Mouse (Mus musculus) MEL (cell line): ENCODE measurements around the gene Zfp54.
"Not testable (repeated sequence)": the region's sequence is repeated elsewhere in the genome, so short reads cannot be mapped to it uniquely, and the experiment has no call there.

Experiments used
- EP300 ChIP-seq, 2 experiments: IDR thresholded peaks; 2 replicates each; pipeline ENCODE4 v1.6.1; 2011; ENCODE audit warnings: improper control_type of control experiment in 2 of 2, low read length in 2 of 2, low read depth in 1 of 2, mild to moderate bottlenecking in 1 of 2
- POLR2AphosphoS2 ChIP-seq: IDR thresholded peaks from 2 replicates; pipeline ENCODE4 v1.6.1; 2011; ENCODE audit warnings: low read length, improper control_type of control experiment
- RAD21 ChIP-seq: IDR thresholded peaks from 2 replicates; pipeline ENCODE4 v1.6.1; 2011; ENCODE audit warnings: mild to moderate bottlenecking, low read depth, low read length, improper control_type of control experiment

DNA sequence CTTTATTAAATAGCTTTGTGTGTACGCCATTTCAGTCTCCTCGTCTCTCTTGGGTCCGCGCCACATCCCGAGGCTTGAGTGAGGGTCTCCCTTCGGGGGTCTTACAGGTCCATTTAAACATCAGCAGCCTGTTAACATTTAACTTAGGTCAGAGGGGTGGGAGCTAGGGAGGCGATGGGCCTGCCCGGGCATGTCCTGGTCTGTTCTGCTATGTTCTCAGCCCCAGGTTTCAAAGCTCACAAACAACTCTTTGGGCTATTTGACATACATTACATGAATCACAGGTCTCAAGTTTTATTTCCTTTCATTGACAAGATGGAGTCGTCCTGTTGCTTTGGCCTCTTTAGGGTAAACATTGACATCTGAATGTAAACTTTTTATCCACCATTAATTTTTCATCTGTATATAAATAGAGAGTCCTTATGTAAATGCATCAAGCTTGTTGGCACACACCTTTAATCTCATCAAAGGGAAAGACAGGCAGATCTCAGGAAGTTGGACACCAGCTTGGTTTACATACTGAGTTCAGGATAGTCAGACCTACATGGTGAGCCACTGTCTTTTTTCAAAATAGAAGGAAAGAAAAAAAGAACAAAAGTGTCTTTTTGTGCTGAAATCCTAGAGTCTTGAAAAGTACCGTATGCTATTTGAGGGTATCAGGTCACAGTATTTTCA is 55.2 kb downstream of the Zfp54 start:
- TF ChIP-seq EP300 (IDR thresholded peaks at IDR 0.05; ENCODE audit: low read depth in 1 of 2, low read length in 2 of 2); RAD21; POLR2AphosphoS2: not testable (repeated sequence)
